Mouse (Mus musculus) midbrain, embryonic 12.5 days (tissue): Measurements from ENCODE around the gene Tmem229b. TPM values are rescaled to one million over a fixed set of nuclear protein-coding genes. Genes with fewer than 3 reads are reported as not detected.

Experiments used
- ATAC-seq: fragments of 200-750 bp; cut with Nextera tagmentation; 2 replicates; pipeline ENCODE4 v1.8.0; 2017; ENCODE audit warnings: low read depth, moderate TSS enrichment, moderate library complexity; ENCODE audit not compliant: low FRiP score
- H3K27ac ChIP-seq: fragments of 300-500 bp; sonication (generic); replicated peaks from 2 replicates; pipeline ENCODE4 v1.5.1; 2016; ENCODE audit warnings: mild to moderate bottlenecking
- H3K27me3 ChIP-seq: fragments of 300-500 bp; sonication (generic); 2 replicates; pipeline ENCODE4 v1.6.1; 2016; ENCODE audit warnings: mild to moderate bottlenecking
- H3K36me3 ChIP-seq: fragments of 300-500 bp; sonication (generic); 2 replicates; pipeline ENCODE4 v1.6.1; 2016
- H3K4me1 ChIP-seq: fragments of 300-500 bp; sonication (generic); 2 replicates; pipeline ENCODE4 v1.6.1; 2016
- H3K4me2 ChIP-seq: fragments of 300-500 bp; sonication (generic); replicated peaks from 2 replicates; pipeline ENCODE4 v1.6.1; 2016; ENCODE audit warnings: mild to moderate bottlenecking, moderate library complexity
- H3K4me3 ChIP-seq: fragments of 300-500 bp; sonication (generic); 2 replicates; pipeline ENCODE4 v1.5.1; 2016; ENCODE audit warnings: mild to moderate bottlenecking
- H3K9ac ChIP-seq: fragments of 300-500 bp; sonication (generic); replicated peaks from 2 replicates; pipeline ENCODE4 v1.6.1; 2016; ENCODE audit warnings: mild to moderate bottlenecking, moderate library complexity
- H3K9me3 ChIP-seq: fragments of 300-500 bp; sonication (generic); 2 replicates; pipeline ENCODE4 v1.6.1; 2016; ENCODE audit warnings: mild to moderate bottlenecking
- WGBS: fragments of 180-500 bp; shearing (Covaris S2); methylation state at CpG from one replicate; pipeline ENCODE4 v1.1.7; 2016; 5-methylcytosine and 5-hydroxymethylcytosine counted together
- polyA plus RNA-seq: library from polyadenylated mRNA; unstranded; fragments of >200 nt; fragmentation: Nextera tagmentation; extraction: Ambion mirVana; gene quantifications from 2 replicates; pipeline ENCODE4 v1.2.1, GENCODE M21; 2016

Tmem229b gene
- polyA plus RNA-seq, 1 experiment from 2014 or later: 17.3 TPM

- WGBS: 87% methylated on average over 3 of the region's 3 CpGs
- Histone ChIP-seq H3K4me1 (0 out of 2 replicates have a peak, but pooled peaks cover 9% of the 10 kb centered on the region), H3K27me3 (peaks cover 6% of the 10 kb centered on the region; the same call in 1 of the 2 replicates), H3K9me3 (no peaks in the 10 kb centered on the region), H3K4me3 (no peak overlapping the region), H3K4me2 (no peak overlapping the region), H3K36me3 (no peaks in the 10 kb centered on the region), H3K27ac (no peak overlapping the region), H3K9ac (no peak overlapping the region)
- ATAC-seq: no peak
Observed at GRCm38 (mm10) chr12:79002978-79003377, 4.4 kb downstream of the Tmem229b start.

DNA sequence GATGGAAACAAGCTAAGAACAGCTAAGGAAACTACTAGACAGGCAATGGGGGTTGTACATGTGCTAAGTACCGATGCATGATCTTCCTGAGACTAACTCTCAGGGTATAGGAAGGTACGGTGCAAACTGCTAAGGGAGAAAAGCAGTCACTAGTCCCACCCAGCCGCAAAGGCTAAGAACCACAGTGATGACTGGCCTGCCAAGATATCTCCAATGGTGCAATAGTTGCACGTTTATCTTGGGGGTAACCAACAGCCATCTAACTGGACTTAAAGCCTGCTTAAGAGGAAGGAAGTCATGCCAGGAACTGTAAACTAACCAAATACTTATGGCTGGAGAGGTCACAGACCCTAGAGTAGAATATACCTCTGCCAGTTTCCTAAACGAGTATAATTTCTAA is 5.0 kb downstream of the Tmem229b start:
- 92% methylated on average over 5 of the region's 5 CpGs for WGBS
- 0 out of 2 replicates have a peak, but pooled peaks cover 8% of the 10 kb centered on the region for H3K4me1 ChIP-seq
- H3K36me3 ChIP-seq: no peaks in the 10 kb centered on the region
- no peak overlapping the region for H3K4me3 ChIP-seq
- no peak overlapping the region for H3K27ac ChIP-seq
- H3K9ac ChIP-seq: no peak overlapping the region
- ATAC-seq: no peak
- H3K9me3 ChIP-seq: no peaks in the 10 kb centered on the region
- no peak overlapping the region for H3K4me2 ChIP-seq
- peaks cover 8% of the 10 kb centered on the region; the same call in 1 of the 2 replicates for H3K27me3 ChIP-seq

- Histone ChIP-seq H3K4me3 (no peak overlapping the region), H3K4me1 (no peaks in the 10 kb centered on the region), H3K27ac (no peak overlapping the region), H3K9ac (no peak overlapping the region), H3K9me3 (no peaks in the 10 kb centered on the region), H3K36me3 (no peaks in the 10 kb centered on the region), H3K4me2 (no peak overlapping the region), H3K27me3 (peaks cover 4% of the 10 kb centered on the region; the same call in 1 of the 2 replicates)
- no peak for ATAC-seq
- 7% methylated on average over 7 of the region's 7 CpGs for WGBS
Observed at GRCm38 (mm10) chr12:78996711-78997110, 10.7 kb downstream of the Tmem229b start.

GRCm38 (mm10) chr12:78996271-78996670 is 11.2 kb downstream of the Tmem229b start:
- Histone ChIP-seq H3K9ac (no peak overlapping the region), H3K27ac (no peak overlapping the region), H3K4me2 (no peak overlapping the region), H3K36me3 (no peaks in the 10 kb centered on the region), H3K9me3 (no peaks in the 10 kb centered on the region), H3K4me1 (no peaks in the 10 kb centered on the region), H3K4me3 (no peak overlapping the region), H3K27me3 (peaks cover 4% of the 10 kb centered on the region; the same call in 1 of the 2 replicates)
- no peak for ATAC-seq
- WGBS: 82% methylated on average over 4 of the region's 4 CpGs

DNA sequence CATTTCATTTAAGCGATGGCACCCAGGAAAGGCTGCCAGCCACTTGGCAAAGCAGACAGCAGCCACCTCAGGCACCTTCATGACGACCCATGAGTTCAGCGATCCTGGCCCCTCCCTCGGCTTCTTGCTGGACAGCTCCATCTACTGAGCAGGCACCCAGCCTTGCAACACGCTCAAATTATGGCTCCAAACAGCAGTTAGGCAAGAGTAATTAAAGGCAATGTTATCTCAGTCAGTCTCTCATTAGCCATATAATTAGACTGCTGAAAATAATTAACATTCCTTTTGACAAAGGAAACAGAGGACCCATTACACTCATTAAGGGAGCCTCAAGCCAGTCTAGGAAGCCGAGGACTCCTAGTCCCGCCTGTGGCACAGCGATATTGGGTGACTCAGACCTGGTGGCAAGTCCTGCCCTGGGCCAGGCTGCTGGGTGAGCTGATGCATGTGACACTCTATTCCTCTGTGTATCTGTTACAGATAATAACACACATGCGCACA is 19.8 kb downstream of the Tmem229b start:
- Histone ChIP-seq H3K9ac (no peak overlapping the region), H3K4me1 (peaks cover 11% of the 10 kb centered on the region; the same call in 1 of the 2 replicates), H3K36me3 (no peaks in the 10 kb centered on the region), H3K9me3 (no peaks in the 10 kb centered on the region), H3K4me3 (no peak overlapping the region), H3K4me2 (no peak overlapping the region), H3K27me3 (no peaks in the 10 kb centered on the region), H3K27ac (no peak overlapping the region)
- 69% methylated on average over 9 of the region's 9 CpGs for WGBS
- ATAC-seq: peak; percentile 30; the same call in 1 of the 2 replicates

DNA sequence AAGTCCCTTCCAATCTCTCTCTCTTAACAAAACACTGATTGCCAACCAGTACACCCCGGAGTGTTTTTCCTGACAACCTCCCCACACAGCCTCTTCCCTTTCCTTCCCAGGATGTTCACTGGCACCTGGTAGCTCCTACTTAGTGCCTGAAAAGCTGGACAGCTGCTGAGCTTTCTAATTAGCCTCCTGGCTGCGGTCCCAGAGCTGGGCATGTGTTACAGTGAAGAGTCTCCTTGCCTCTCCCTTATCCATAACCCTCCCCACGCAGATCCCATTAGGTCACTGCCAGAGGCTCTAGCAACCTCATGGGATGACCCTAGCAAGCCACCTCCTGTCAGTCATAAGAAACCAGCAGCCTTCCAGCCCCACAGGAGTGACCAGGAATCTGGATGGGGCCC is 23.4 kb downstream of the Tmem229b start:
- Histone ChIP-seq H3K36me3 (no peaks in the 10 kb centered on the region), H3K9ac (no peak overlapping the region), H3K9me3 (no peaks in the 10 kb centered on the region), H3K4me3 (no peak overlapping the region), H3K4me1 (peaks cover 11% of the 10 kb centered on the region; the same call in 1 of the 2 replicates), H3K27me3 (no peaks in the 10 kb centered on the region), H3K4me2 (no peak overlapping the region), H3K27ac (no peak overlapping the region)
- peak; percentile 4; the same call in 1 of the 2 replicates for ATAC-seq
- WGBS: 77% methylated on average over 3 of the region's 3 CpGs

DNA sequence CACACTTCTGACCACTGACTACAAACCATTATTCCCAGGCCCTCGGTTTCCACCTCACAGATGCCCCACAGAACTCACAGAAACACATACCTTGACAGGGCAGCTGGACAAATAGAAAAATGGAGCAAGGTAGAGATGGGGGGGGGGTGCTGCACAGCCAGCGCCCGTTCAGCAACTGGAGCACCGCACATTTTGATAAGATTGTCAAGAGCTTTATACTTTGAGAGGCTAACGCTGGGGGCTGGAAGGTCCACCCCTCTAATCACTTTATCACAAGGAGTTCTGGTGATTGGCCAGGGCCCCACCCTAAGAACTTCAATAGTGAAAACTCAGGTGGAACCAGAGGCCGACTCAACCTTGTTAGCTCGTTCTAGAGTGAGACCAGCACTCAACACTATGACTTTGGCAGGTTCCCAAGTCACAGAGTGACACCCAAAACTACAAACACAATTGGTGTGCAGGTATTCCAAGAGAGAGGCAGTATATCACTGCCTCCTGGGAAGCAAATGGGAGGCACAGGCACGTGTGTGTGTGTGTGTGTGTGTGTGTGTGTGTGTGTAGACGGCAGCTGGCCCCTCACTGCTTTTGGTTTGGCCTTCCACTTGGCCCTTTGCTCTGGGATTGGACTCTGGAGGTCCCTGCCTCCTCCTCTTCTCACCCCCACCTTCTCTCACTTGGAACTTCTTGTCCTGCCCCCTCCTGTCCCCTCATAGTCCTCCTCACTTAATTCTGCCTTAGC is 24.0 kb downstream of the Tmem229b start:
- peaks cover 11% of the 10 kb centered on the region; the same call in 1 of the 2 replicates for H3K4me1 ChIP-seq
- no peaks in the 10 kb centered on the region for H3K9me3 ChIP-seq
- no peak for ATAC-seq
- 81% methylated on average over 9 of the region's 9 CpGs for WGBS
- H3K4me3 ChIP-seq: no peak overlapping the region
- H3K27me3 ChIP-seq: no peaks in the 10 kb centered on the region
- no peak overlapping the region for H3K27ac ChIP-seq
- no peaks in the 10 kb centered on the region for H3K36me3 ChIP-seq
- no peak overlapping the region for H3K4me2 ChIP-seq
- no peak overlapping the region for H3K9ac ChIP-seq

- Histone ChIP-seq H3K9ac (no peak overlapping the region), H3K27me3 (no peaks in the 10 kb centered on the region), H3K9me3 (no peaks in the 10 kb centered on the region), H3K36me3 (no peaks in the 10 kb centered on the region), H3K4me2 (no peak overlapping the region), H3K4me1 (peaks cover 7% of the 10 kb centered on the region; the same call in 1 of the 2 replicates), H3K27ac (no peak overlapping the region), H3K4me3 (no peak overlapping the region)
- WGBS: 77% methylated on average over 9 of the region's 9 CpGs
- no peak for ATAC-seq
Observed at GRCm38 (mm10) chr12:78981938-78982825, 25.2 kb downstream of the Tmem229b start.

- no peak for ATAC-seq
- Histone ChIP-seq H3K27me3 (no peaks in the 10 kb centered on the region), H3K4me3 (no peak overlapping the region), H3K4me2 (no peak overlapping the region), H3K9me3 (no peaks in the 10 kb centered on the region), H3K36me3 (no peaks in the 10 kb centered on the region), H3K9ac (no peak overlapping the region), H3K4me1 (peaks cover 7% of the 10 kb centered on the region; the same call in 1 of the 2 replicates), H3K27ac (no peak overlapping the region)
- WGBS: 70% methylated on average over 2 of the region's 2 CpGs
Observed at GRCm38 (mm10) chr12:78981131-78981530, 26.3 kb downstream of the Tmem229b start.

GRCm38 (mm10) chr12:78980683-78981091 is 26.7 kb downstream of the Tmem229b start:
- peaks cover 7% of the 10 kb centered on the region; the same call in 1 of the 2 replicates for H3K4me1 ChIP-seq
- no peak for ATAC-seq
- no peak overlapping the region for H3K4me2 ChIP-seq
- H3K9ac ChIP-seq: no peak overlapping the region
- H3K36me3 ChIP-seq: no peaks in the 10 kb centered on the region
- no peak overlapping the region for H3K4me3 ChIP-seq
- 85% methylated on average over 5 of the region's 5 CpGs for WGBS
- H3K27ac ChIP-seq: no peak overlapping the region
- H3K9me3 ChIP-seq: no peaks in the 10 kb centered on the region
- no peaks in the 10 kb centered on the region for H3K27me3 ChIP-seq

- H3K4me3 ChIP-seq: no peak overlapping the region
- H3K4me2 ChIP-seq: no peak overlapping the region
- H3K4me1 ChIP-seq: no peaks in the 10 kb centered on the region
- no peaks in the 10 kb centered on the region for H3K36me3 ChIP-seq
- no peak overlapping the region for H3K9ac ChIP-seq
- H3K27me3 ChIP-seq: no peaks in the 10 kb centered on the region
- no peak overlapping the region for H3K27ac ChIP-seq
- no peaks in the 10 kb centered on the region for H3K9me3 ChIP-seq
- WGBS: 85% methylated on average over 4 of the region's 4 CpGs
- no peak for ATAC-seq
Observed at GRCm38 (mm10) chr12:78977552-78977951, 29.9 kb downstream of the Tmem229b start.

GRCm38 (mm10) chr12:78977078-78977477 is 30.3 kb downstream of the Tmem229b start:
- no peaks in the 10 kb centered on the region for H3K9me3 ChIP-seq
- 81% methylated on average over 4 of the region's 4 CpGs for WGBS
- H3K4me2 ChIP-seq: no peak overlapping the region
- no peaks in the 10 kb centered on the region for H3K27me3 ChIP-seq
- ATAC-seq: no peak
- no peak overlapping the region for H3K4me3 ChIP-seq
- H3K4me1 ChIP-seq: no peaks in the 10 kb centered on the region
- no peak overlapping the region for H3K27ac ChIP-seq
- H3K36me3 ChIP-seq: no peaks in the 10 kb centered on the region
- no peak overlapping the region for H3K9ac ChIP-seq
